Mouse (Mus musculus) liver, postnatal 0 days (tissue): ENCODE results near the gene Olfr1043.
"Not testable (repeated sequence)": the region's sequence is repeated elsewhere in the genome, so short reads cannot be mapped to it uniquely, and the experiment has no call there.

Source experiments
- CTCF ChIP-seq: sonication (generic); IDR thresholded peaks from 2 replicates; pipeline ENCODE4 v1.5.1; 2016; ENCODE audit warnings: antibody characterized with exemption, low read depth
- EP300 ChIP-seq: IDR thresholded peaks from 2 replicates; pipeline ENCODE4 v1.6.1; 2016; ENCODE audit warnings: antibody characterized with exemption, low read depth, mild to moderate bottlenecking

DNA sequence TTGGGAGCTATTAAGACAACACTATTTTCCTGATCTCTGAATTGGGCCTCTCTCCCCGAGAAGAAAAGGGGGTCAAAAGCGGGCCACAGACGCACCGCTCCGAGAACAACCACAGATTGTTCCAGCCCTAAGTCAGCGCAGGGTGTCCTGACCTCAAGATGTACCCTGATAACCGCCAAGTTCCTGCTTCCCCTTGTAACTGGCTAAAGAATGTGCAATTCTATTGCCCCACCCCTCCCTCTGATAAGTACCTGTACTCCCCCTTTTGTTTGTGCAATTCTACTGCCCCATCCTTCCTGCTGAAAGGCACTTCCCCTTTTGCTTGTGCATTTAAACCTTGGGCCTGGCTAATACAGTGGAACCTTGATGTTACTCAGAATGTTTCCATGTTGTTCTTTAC, 8.1 kb upstream of the Olfr1043 start:
- peak; percentile 73 for TF ChIP-seq EP300
- TF ChIP-seq CTCF = not testable (repeated sequence)
